In genomic region chr14:20930481-20931391, GRCm38 (mm10) we compare ENCODE assay signal across 8 mouse cellular contexts. TPM values are rescaled to one million over a fixed set of nuclear protein-coding genes. Genes with fewer than 3 reads are reported as not detected.
A peak's percentile ranks its signal among the peaks of the same experiment; 100 is the strongest.
DNase-seq lines count a peak whose midpoint lies in the region; ATAC-seq and TF ChIP-seq lines count a peak whose summit lies in the region.

No protein-coding gene starts in this region.

- TF ChIP-seq POLR2A in cortical plate, adult 2 months (IDR thresholded peaks at IDR 0.05; ENCODE audit: extremely low read depth, insufficient read depth, low read length): no peak

- no peak for TF ChIP-seq CTCF in cortical plate, adult 2 months (IDR thresholded peaks at IDR 0.05; ENCODE audit: extremely low read depth, insufficient read depth, low read length)

- peak overlapping the region; percentile 95 for H3K4me3 ChIP-seq in cortical plate, adult 2 months (ENCODE audit: insufficient read depth, low read length)
- peak overlapping the region; percentile 90 for H3K4me3 ChIP-seq in heart, embryonic 16.5 days (ENCODE audit: low read length)
- peak overlapping the region; percentile 86 for H3K4me3 ChIP-seq in limb, embryonic 12.5 days (replicated peaks)
- H3K4me3 ChIP-seq in midbrain, embryonic 16.5 days (ENCODE audit: low read depth, low read length): peak overlapping the region; percentile 73

- no peaks in the 10 kb centered on the region for H3K27me3 ChIP-seq in heart, embryonic 16.5 days (ENCODE audit: control insufficient read depth, insufficient read depth, low read length)
- H3K27me3 ChIP-seq in limb, embryonic 12.5 days: no peaks in the 10 kb centered on the region
- H3K27me3 ChIP-seq in midbrain, embryonic 16.5 days (ENCODE audit: control insufficient read depth, insufficient read depth, low read depth, low read length): no peaks in the 10 kb centered on the region

- 10% methylated on average over 8 of the region's 8 CpGs for WGBS in heart, embryonic 16.5 days
- WGBS in limb, embryonic 12.5 days: 29% methylated on average over 8 of the region's 8 CpGs
- 47% methylated on average over 8 of the region's 8 CpGs for WGBS in midbrain, embryonic 16.5 days

- peak; percentile 4; the same call in 1 of the 2 replicates for ATAC-seq in heart, embryonic 16.5 days (replicated peaks; ENCODE audit: extremely low read depth, insufficient read depth, low FRiP score)
- ATAC-seq in limb, embryonic 12.5 days (ENCODE audit: insufficient number of reproducible peaks, insufficient read depth, low FRiP score, low TSS enrichment, low read depth): no peak
- ATAC-seq in midbrain, embryonic 16.5 days: no peak

- peaks cover 1% of the 10 kb centered on the region; the same call in 1 of the 2 replicates for H3K4me1 ChIP-seq in cortical plate, adult 2 months (ENCODE audit: control insufficient read depth, insufficient read depth, low read length)
- peaks cover 40% of the 10 kb centered on the region for H3K4me1 ChIP-seq in heart, embryonic 16.5 days (ENCODE audit: control insufficient read depth, insufficient read depth, low read length)
- H3K4me1 ChIP-seq in limb, embryonic 12.5 days (replicated peaks): peaks cover 22% of the 10 kb centered on the region
- peaks cover 11% of the 10 kb centered on the region for H3K4me1 ChIP-seq in midbrain, embryonic 16.5 days (ENCODE audit: control insufficient read depth, insufficient read depth, low read length)

- no peaks in the 10 kb centered on the region for H3K36me3 ChIP-seq in heart, embryonic 16.5 days (ENCODE audit: control insufficient read depth, insufficient read depth)
- no peaks in the 10 kb centered on the region for H3K36me3 ChIP-seq in limb, embryonic 12.5 days
- H3K36me3 ChIP-seq in midbrain, embryonic 16.5 days (ENCODE audit: control insufficient read depth, insufficient read depth, low read length): no peaks in the 10 kb centered on the region

- H3K9ac ChIP-seq in heart, embryonic 16.5 days (ENCODE audit: low read length): peak overlapping the region; percentile 90
- peak overlapping the region; percentile 83 for H3K9ac ChIP-seq in limb, embryonic 12.5 days (replicated peaks)
- H3K9ac ChIP-seq in midbrain, embryonic 16.5 days (ENCODE audit: low read depth, low read length): peak overlapping the region; percentile 72; the same call in 1 of the 2 replicates

- intact Hi-C loops in left cerebral cortex, postnatal 14 days (cut with DNase I): loop anchor here (5.0 kb wide), 1 partner anchor 62 kb away; no protein-coding TSS in a partner anchor

- peak overlapping the region; percentile 80 for H3K4me2 ChIP-seq in heart, embryonic 16.5 days (ENCODE audit: low read depth, low read length)
- peak overlapping the region; percentile 75 for H3K4me2 ChIP-seq in limb, embryonic 12.5 days
- H3K4me2 ChIP-seq in midbrain, embryonic 16.5 days (ENCODE audit: low read length): peak overlapping the region; percentile 70

- no peaks in the 10 kb centered on the region for H3K9me3 ChIP-seq in heart, embryonic 16.5 days (replicated peaks; ENCODE audit: control insufficient read depth, low read length)
- H3K9me3 ChIP-seq in limb, embryonic 12.5 days: no peaks in the 10 kb centered on the region
- no peaks in the 10 kb centered on the region for H3K9me3 ChIP-seq in midbrain, embryonic 16.5 days (replicated peaks; ENCODE audit: control insufficient read depth, low read length, poor library complexity, severe bottlenecking)

- H3K27ac ChIP-seq in cortical plate, adult 2 months (ENCODE audit: insufficient read depth, low read length): no peak overlapping the region
- H3K27ac ChIP-seq in heart, embryonic 16.5 days (ENCODE audit: low read length): peak overlapping the region; percentile 91
- peak overlapping the region; percentile 45; the same call in 1 of the 2 replicates for H3K27ac ChIP-seq in limb, embryonic 12.5 days
- H3K27ac ChIP-seq in midbrain, embryonic 16.5 days (ENCODE audit: low read length): no peak overlapping the region

- peak; percentile 50 to 84 for DNase-seq in adrenal gland, adult (ENCODE audit: inconsistent age in 2 of 2, low spot score in 1 of 2)
- DNase-seq in adrenal gland, postnatal 4 days (ENCODE audit: low spot score in 2 of 2): no peak
- DNase-seq in c-Kit-positive CD71-positive TER-119-positive erythroid progenitor cells, embryonic 14.5 days (ENCODE audit: low spot score): no peak
- DNase-seq in left cerebral cortex, postnatal 14 days (ENCODE audit: low spot score in 2 of 2): no peak

RNA-seq across cellular contexts. Expression of gene Vcl, which starts 1.5 kb away (rescaled TPM):
- total RNA-seq in adrenal gland, postnatal 4 days (2021): 10 to 100 TPM; 86.9 to 90.2 TPM
- polyA plus RNA-seq in cortical plate, adult 2 months (2012; rRNA removed): 31.7 and 32.9 TPM in 2 replicates
- 89.3 and 97.0 TPM in 2 replicates for polyA plus RNA-seq in heart, embryonic 16.5 days (2015; fragmentation: Nextera tagmentation; extraction: Ambion mirVana)
- 51.1 and 55.4 TPM in 2 replicates for polyA plus RNA-seq in limb, embryonic 12.5 days (2016; fragmentation: Nextera tagmentation; extraction: Ambion mirVana)
- polyA plus RNA-seq in midbrain, embryonic 16.5 days (2015; fragmentation: Nextera tagmentation; extraction: Ambion mirVana): 11.9 and 12.6 TPM in 2 replicates
- 10 to 100 TPM; 27.9 to 28.7 TPM for total RNA-seq in left cerebral cortex, postnatal 14 days (2021)

Comparison
In these comparisons a context has a peak if more than half of its experiments do, and no peak if none do; other contexts are left out.
1. DNase-seq: peak in adrenal gland, adult (2 of 2); none in adrenal gland, postnatal 4 days (0 of 2), c-Kit-positive CD71-positive TER-119-positive erythroid progenitor cells, embryonic 14.5 days (single experiment) and left cerebral cortex, postnatal 14 days (0 of 2).
2. H3K27ac ChIP-seq: peak in heart, embryonic 16.5 days (single experiment) and limb, embryonic 12.5 days (single experiment); none in cortical plate, adult 2 months (single experiment) and midbrain, embryonic 16.5 days (single experiment).
3. Peak in every context shown above with its lines, with median percentiles within 50 percentile points of each other: H3K4me3 ChIP-seq, H3K4me2 ChIP-seq and H3K9ac ChIP-seq.